Mouse (Mus musculus): ENCODE data around the gene Ctf1.
"Not testable (repeated sequence)": the region's sequence is repeated elsewhere in the genome, so short reads cannot be mapped to it uniquely, and the experiment has no call there.

Ctf1 gene

DNA sequence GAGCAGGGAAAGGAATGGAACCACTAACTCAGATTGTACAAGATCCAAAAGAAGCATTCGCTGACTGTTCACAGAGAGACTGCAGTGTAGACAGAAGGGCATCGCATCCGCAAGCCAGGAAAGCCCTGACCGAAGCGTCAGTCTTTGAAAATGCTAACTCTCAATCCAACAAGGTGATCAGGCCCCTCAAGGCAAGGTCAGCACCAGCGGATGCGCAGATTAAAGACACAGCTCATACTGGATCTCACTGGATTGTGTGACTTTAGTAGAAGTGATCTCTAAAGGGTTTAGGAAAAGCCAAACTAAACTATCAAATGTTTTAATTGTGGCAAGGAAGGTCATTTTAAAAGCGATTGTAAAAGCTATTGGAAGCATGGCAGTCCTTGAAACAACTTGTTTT, 19.2 kb upstream of the Ctf1 start:
- DNase-seq (ENCODE audit: low read depth, low spot score): no peak

DNA sequence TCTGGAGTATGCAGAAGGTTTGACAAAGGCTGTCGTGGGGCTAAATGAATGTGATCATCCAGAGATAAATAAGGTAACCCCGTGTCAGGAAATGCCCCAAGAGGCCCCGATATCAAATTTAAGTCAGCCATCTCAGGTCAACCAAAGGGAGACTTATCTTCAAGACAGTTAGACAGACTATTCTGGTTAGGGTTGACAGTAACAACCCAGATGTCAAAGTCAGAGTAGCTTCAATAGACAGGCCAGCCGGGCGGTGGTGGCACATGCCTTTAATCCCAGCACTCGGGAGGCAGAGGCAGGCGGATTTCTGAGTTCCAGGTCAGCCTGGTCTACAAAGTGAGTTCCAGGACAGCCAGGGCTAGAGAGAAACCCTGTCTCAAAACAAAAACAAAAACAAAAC, 18.8 kb upstream of the Ctf1 start:
- not testable (repeated sequence) for DNase-seq (ENCODE audit: low read depth, low spot score)

DNA sequence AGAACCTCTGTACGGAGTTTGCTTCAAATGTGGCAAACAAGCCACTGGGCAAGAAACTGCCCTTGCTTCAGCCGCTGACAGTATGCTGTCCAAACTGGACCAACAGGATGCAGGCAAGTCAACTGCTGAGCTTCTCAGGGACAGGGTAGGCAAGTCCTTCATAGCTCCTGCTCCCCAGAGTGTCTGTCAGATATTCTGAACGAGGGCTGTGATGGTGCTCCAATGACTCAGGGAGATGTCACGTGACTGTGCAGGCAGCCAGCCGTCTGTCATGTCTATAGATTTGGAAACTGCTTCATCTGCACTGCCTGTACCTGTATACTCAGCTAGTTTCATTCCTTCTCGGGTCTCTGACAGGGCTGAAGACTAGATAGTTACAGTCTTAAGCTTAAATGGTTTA, 13.6 kb upstream of the Ctf1 start:
- no peak for DNase-seq (ENCODE audit: low read depth, low spot score)

DNA sequence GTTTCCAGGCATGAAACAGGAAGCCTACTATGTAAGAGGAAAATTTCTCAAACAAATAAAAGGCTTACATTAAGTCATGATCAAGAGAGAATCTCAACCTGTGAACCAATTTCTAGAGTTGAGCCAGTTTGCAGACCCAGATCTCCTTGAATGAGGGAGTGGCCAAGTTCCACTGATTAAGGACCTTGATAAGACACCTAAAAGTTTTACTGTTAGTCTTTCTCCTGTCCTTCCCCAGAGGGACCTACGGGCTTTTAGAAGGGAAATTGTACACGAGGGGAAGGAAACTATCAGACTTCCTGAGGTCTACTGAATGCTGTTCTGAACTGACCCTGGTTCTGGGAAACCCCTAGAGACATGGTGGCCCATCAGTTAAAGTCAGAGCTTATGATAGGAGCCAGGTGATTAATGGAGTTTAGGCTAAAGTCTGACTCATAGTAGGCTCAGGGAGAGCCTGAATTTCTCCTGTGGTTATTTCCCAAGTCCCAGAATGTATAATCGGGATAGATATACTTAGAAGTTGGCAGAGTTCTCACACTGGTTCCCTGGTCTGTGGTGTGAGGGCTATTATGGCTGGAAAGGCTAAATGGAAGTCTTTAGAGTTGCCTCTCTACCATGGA, 11.7 kb upstream of the Ctf1 start:
- DNase-seq (ENCODE audit: low read depth, low spot score): no peak

DNA sequence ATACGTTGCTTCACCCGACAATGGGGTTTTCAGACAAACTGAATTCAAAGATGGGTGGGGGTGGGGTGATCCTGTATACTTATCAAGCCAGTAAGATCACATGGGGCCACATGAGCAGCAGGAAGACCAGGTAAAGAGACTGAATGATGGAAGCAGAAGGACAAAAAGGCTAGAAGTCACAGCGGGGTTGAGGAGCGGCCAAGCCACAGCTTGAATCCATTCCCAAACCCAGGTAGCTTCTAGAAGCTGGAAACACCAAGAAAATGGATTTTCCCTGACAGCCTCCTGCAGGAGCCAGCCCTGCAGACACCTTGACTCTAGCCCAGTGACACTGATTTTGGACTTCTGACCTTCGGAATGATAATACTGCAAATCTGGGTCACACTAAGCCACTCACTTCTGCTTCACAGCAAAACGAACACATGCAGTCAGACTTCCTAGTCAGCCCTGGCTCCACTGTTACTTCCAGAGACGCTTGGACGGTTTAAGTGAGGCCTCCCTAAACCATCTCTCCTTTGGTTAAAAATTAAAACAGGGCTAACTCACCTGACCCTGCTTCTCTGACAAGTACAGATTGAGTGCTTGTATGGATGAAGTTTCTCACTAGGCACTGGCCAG, 8.9 kb upstream of the Ctf1 start:
- DNase-seq (ENCODE audit: low read depth, low spot score): no peak

DNA sequence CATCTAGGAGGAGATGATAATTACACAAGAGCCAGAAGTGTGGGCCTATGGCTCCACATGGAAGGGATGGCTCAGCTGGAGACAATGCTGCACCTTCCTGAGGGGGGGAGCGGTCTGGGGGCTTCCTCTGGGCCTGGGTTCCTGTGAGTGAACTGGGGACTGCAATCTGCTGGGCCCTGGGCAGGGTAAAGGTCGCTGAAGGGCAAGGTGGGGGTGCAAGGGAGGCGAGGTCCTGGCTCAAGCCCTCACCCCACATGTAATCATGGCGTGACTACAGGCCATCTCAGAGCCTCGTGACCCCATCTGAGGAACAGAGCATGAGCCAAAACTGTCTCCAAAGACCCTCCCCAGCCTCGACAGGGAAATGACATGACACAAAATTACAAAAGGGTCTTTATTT, 7.9 kb upstream of the Ctf1 start:
- no peak for DNase-seq (ENCODE audit: low read depth, low spot score)

DNA sequence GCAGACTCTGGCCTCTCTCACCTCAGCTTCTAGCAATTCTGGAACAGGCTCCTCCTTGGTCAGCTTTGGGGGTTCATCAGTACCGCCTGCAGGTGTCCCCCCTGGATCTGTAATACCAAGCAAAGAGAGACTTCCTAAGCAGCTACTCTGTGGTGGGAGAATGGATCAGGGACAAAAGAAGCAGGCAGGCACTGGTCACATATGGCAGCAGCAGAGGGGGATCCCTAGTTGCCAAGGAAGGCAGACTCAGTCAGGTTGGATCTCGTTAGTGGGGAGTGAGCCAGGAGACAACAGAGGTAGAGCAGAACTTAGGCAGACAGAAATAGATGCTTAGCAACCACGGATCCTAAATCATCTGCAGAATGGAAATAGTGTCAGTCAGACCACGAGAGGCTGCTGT, 6.8 kb upstream of the Ctf1 start:
- no peak for DNase-seq (ENCODE audit: low read depth, low spot score)

DNA sequence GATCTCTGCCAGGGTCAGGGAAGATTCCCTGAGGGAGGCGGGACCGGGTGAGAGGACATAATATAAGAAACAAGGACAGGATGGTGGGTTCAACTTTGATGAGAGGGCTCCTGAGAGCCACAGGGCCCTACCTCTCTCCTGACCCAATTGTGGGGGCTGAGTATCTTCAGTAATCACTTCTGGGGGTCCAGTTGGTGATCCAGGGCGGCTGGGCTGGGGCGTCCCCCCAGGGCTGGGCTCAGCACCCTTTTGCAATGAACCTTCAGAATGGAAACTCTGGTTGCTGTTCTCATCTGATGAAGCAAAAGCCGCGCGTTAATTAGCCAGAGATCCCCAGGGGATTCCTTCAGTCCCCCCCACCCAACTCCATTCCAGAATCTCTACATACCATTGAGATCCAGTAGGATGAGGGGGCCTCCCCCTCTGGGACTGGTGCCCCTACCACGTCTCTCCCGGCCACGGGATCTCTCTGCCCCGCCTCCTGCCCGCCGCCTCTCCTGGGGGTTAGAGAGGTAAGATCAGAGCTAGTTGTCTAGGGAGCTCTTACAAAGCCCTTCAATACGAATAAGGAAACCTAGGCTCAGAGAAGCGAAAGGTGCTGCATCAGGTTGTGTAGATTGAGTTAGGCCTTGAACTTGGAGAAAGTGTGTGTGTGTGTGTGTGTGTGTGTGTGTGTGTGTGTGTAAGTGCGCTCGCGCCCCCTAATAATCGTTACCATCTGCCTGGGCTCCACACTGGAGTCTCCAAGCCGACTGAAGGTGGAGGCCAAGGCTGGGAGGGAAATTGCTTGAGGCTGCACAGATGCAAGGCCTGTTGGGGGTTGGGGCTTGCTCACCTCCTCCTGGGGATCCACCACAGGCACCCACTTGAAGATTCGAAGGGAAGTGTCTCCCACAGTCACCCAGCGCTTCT, 5.2 kb upstream of the Ctf1 start:
- no peak for DNase-seq (ENCODE audit: low read depth, low spot score)

DNA sequence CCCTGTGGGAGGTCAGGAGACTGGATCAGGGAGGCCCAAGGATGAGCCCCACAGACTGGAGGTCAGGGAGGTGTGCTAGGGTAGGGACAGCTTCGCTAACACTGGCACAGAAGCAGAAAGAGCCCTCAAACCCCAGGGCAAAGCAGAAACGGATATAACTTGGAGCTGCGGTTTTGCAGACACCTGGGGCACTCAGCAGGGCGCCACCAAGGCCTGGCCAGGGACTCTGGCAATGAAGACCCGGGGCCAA, 4.7 kb upstream of the Ctf1 start:
- DNase-seq (ENCODE audit: low read depth, low spot score): no peak

DNA sequence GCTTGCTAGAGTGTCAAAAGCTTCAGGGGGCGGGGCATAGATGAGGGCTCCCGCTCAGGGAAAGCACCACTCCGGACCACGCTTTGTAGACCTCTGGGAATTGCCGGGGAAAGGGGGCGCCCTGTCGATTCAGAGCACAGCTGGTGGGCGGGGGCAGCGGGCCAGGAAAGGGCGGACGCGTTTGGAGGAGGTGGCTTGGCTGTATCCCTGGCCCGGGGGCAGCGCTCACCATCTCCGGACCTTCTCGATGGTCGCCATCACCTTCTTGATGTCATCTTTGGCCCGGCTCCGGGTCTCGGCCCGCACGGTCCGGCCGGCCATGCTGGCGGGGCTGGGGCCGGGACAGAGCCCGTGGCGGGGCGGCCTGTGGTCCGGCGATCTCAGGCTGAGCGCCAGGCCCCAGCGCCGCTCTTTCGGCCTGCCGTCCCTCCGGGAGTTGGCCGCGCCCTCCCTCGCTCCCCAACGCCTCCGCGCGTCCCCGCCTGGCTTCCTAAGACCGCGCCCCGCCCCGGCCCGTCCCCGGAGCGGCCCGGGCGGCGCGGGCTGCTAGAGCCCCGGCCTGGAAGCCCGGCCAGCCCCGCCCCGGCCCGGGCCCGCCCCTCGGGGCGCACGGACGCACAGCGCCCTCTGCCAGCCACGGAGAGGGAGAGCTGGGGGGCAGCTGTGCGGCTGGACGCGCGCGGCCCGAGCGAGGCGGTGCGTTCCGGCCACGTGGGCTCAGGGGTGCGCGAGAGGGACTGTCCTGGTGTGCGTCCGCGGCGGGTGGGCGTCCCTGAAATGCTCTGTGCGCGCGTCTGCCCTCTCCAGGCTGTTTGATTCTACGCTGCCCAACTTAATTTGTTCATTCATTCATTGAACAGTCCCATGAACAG, 4.1 kb upstream of the Ctf1 start, which contains the start of gene Bcl7c:
Gene Bcl7c, minus strand, starts transcription at position 727 of the 872 bp plus-strand sequence.
- peak; percentile 81 for DNase-seq (ENCODE audit: low read depth, low spot score)

DNA sequence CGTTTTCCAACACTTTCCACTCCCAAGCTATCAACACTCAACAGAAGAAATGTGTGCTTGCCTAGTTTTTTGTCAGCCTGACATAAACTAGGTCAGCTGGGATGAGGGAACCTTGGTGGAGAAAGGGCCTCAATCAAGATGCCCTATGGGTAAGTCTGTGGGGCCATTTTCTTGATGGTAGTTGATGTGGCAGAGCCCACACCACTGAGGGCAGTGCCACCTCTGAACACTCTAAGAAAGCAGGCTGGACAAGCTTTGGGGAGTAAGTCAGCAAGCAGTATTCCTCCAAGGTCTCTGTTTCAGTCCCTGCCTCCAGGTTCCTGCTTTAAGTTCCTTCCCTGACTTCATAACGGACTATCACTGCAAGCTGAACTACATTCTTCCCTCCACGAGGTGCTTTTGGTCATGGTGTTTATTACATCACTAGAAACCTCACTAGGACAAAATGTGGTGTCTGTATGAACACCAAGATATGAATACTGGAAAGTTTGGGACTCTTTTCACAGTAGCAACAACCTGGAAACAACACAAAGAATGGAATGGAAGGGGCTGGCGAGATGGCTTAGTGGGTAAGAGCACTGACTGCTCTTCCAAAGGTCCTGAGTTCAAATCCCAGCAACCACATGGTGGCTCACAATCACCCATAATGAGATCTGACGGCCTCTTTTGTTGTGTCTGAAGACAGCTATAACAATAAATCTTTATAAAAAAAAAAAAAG, 3.1 kb upstream of the Ctf1 start:
- no peak for DNase-seq (ENCODE audit: low read depth, low spot score)

DNA sequence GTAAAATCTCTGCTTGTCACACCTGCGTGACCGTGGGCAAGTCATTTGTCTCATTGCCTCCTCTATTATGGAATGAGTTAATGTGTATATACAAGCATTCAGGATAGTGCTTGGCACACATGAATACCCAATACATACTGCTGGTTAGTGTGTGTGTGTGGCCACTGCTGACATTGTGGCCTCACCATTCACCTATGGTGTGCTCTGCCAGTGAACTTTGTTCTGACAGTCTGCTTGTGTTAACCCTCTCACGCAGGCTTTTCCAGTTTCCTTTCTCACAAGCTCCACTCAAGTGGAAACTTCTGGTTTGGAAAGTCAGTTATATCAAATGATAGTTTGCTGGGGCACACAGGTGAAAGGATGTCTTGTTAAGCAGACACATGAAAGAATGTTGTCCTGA, 1.5 kb upstream of the Ctf1 start:
- DNase-seq (ENCODE audit: low read depth, low spot score): no peak

DNA sequence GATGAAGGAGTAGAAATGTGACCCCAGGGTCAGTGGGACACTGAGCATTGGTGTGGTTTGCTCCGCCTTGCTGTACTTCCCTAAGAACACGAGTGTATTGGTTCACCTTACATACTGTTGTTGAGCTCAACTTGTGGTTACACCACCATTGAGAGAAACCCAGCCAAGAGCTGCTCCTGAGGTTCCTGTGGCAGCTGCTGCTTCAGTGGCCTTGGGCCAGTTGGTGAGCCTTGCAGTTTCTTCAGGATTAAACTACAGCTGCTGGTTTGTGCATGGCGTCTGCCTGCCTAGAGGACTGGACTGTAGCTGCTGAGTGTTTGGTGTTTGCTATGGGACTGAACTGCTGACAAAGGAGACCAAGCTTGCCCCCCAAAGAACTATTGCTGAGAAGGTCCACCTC, 1.1 kb upstream of the Ctf1 start:
- no peak for DNase-seq (ENCODE audit: low read depth, low spot score)

DNA sequence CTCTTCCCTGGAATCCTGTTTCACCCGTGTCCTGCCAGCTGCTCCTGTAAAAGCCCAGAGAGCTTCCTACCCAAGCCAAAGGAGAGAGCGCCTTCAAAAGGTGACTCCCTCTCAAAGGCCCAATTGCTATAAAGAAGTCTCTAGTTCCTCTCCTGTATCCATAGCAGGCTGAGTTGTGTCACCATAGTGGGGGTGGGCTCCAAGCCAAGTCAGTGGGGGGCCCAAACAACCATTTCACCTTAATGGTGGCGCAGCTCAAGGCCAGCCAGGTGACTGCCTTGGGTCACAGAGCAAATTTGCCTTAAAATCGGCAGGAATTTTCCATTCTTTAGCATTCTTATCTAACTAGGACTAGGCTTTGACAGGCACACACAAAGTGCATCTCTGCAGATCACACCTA, 2.3 kb downstream of the Ctf1 start:
- DNase-seq (ENCODE audit: low read depth, low spot score): no peak

DNA sequence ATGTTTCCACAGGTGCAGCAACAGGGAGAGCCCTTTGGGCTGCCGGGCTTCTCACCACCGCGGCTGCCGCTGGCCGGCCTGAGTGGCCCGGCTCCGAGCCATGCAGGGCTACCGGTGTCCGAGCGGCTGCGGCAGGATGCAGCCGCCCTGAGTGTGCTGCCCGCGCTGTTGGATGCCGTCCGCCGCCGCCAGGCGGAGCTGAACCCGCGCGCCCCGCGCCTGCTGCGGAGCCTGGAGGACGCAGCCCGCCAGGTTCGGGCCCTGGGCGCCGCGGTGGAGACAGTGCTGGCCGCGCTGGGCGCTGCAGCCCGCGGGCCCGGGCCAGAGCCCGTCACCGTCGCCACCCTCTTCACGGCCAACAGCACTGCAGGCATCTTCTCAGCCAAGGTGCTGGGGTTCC, 4.5 kb downstream of the Ctf1 start:
- DNase-seq (ENCODE audit: low read depth, low spot score): no peak

DNA sequence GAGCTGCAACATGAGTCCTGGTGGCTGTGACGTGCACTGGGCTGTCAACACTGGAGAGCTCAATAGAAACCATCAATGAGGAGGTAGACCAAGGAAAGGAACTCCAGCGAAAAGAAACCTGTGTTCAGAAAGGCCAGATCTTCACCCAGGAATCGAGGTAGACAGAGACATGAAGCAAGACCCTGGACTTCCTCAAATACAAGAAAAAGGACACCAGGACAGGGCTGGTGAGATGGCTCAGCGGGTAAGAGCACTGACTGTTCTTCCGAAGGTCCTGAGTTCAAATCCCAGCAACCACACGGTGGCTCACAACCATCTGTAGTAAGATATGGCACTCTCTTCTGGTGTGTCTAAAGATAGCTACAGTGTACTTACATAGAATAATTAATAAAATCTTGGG, 5.8 kb downstream of the Ctf1 start:
- no peak for DNase-seq (ENCODE audit: low read depth, low spot score)

DNA sequence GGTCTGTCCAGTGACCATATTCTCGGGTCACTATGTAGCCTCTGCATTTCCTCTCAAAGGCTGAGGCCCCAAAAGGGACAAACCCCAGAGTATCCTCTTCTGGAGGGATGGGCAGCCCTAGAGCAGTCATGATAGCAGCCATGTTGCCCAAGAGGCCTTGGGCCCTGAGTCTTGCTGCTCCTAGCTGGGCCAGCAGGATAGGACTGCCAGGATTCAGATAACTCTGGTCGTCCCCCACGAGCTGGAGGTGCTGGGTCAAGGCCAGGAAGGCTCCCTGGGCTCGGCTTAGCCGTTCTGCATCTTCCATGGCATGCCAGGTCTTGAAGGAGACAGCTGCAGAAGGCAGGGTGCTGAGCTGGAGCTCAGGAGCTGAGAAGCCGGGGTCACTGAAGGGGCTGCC, 6.7 kb downstream of the Ctf1 start:
- DNase-seq (ENCODE audit: low read depth, low spot score): no peak

DNA sequence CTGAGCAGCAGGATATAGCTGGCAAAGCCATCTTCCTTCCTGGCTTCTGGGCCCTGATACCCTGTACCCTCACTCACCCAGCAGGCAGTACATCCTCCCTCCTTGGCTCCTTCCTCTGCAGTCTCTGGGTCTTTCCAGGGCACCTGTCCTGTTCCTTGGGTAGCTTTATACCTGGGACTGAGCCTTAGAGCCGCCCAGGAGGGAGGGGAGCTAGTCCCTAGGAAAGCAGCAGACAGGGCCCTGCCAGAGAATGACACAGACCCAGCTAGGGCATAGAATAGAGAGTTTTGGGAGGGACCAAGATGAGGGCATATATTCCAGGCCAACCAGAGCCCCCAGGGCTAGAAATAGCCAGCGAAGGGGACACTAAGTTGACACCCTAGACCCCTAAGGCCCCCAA, 13.0 kb downstream of the Ctf1 start:
- no peak for DNase-seq (ENCODE audit: low read depth, low spot score)

DNA sequence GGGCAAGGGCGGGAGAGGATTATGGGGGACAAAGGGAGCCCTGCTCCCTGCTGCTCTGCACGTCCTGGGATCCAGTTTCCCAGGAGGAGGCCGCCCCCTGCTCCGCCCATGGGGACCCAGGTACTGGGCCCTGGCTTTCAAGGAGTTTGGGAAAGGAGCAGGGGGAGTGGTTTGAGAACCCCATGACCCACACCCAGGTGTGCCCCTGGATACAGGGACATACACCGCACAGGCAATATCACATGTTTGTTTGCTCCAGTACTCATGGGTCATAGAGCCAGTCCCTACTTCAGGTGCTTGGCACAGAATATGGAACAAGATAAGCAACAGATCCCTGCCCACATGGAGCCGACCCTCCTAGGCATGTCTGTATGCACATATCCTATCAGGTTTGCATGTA, 13.4 kb downstream of the Ctf1 start:
- DNase-seq (ENCODE audit: low read depth, low spot score): no peak

DNA sequence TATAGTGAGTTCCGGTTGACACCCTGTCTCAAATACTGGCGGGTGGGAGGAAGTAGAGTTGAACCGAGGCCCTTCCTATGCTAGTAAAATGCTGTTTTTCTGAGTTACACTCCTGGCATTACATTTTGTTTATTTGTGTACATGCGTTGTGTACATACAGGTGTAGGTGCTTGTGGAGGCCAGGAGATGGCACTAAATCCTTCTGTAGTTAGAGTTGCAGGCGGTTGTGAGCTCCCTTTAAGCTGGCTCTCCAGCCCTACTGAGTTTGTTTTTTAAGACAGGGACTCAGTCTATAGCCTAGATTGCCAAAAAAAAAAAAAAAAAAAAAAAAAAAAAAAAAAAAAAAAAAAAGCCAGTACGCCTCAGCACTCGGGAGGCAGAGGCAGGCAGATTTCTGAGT, 15.4 kb downstream of the Ctf1 start:
- DNase-seq (ENCODE audit: low read depth, low spot score): no peak

DNA sequence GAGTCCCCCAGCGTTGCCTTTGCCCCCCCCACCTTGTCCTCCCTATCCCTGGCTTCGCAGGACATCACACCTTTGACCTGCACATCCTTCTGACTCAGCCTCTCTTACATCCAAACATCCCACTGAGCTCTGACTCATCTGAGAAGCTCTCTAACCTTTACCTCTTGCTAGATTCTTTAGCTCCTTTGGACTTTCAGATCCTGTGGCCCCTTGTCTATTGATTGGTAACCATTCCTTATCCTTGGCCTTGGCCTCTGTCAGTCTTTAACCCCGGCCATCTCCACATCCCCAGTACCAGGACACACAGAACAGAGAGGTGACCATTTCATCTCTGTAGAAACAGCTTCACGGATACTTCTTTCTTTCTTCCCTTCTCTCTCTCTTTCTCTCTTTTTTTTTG, 17.6 kb downstream of the Ctf1 start:
- DNase-seq (ENCODE audit: low read depth, low spot score): no peak

DNA sequence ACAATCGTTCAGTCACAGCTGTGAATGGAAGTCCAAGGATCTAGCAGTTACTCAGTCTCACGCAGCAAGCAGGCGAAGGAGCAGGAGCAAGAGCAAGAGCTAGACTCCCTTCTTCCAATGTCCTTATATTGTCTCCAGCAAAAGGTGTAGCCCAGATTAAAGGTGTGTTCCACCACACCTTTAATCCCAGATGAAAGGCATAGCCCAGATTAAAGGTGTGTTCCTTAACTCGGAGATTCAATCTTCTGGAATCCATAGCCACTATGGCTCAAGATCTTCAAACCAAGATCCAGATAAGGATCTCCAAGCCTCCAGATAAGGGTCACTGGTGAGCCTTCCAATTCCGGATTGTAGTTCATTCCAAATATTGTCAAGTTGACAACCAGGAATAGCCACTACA, 19.5 kb downstream of the Ctf1 start, which contains the start of gene Ctf2:
Gene Ctf2, minus strand, starts transcription at position 101 of the 400 bp plus-strand sequence.
- not testable (repeated sequence) for DNase-seq (ENCODE audit: low read depth, low spot score)
